Comparison of ENCODE assay signal across 8 mouse cellular contexts in genomic region chr8:122610612-122611277, GRCm38 (mm10). TPM values are rescaled to one million over a fixed set of nuclear protein-coding genes. Genes with fewer than 3 reads are reported as not detected.
DNase-seq lines count a peak whose midpoint lies in the region; ATAC-seq and TF ChIP-seq lines count a peak whose summit lies in the region.

No protein-coding gene starts in this region.

- peak overlapping the region; percentile 80 for H3K9ac ChIP-seq in hindbrain, embryonic 16.5 days (ENCODE audit: low read depth, low read length)
- peak overlapping the region; percentile 67 for H3K9ac ChIP-seq in midbrain, embryonic 12.5 days (replicated peaks)

- peak overlapping the region; percentile 79 for H3K4me2 ChIP-seq in hindbrain, embryonic 16.5 days (ENCODE audit: low read length)
- H3K4me2 ChIP-seq in midbrain, embryonic 12.5 days (replicated peaks): peak overlapping the region; percentile 88

- H3K9me3 ChIP-seq in hindbrain, embryonic 16.5 days (ENCODE audit: control insufficient read depth, low read length): no peaks in the 10 kb centered on the region
- H3K9me3 ChIP-seq in midbrain, embryonic 12.5 days: no peaks in the 10 kb centered on the region

- H3K27ac ChIP-seq in hindbrain, embryonic 16.5 days (ENCODE audit: low read depth, low read length): peak overlapping the region; percentile 77
- H3K27ac ChIP-seq in midbrain, embryonic 12.5 days (replicated peaks): peak overlapping the region; percentile 68

- WGBS in lung, adult 2 months: 3% methylated on average over 20 of the region's 20 CpGs
- under 1% methylated on average over 20 of the region's 20 CpGs for WGBS in hindbrain, embryonic 16.5 days
- 2% methylated on average over 20 of the region's 20 CpGs for WGBS in midbrain, embryonic 12.5 days

- peak overlapping the region; percentile 89 for H3K4me3 ChIP-seq in lung, adult 2 months (replicated peaks; ENCODE audit: extremely low read depth, low read depth, low read length)
- peak overlapping the region; percentile 80 for H3K4me3 ChIP-seq in hindbrain, embryonic 16.5 days (ENCODE audit: low read length)
- peak overlapping the region; percentile 74 for H3K4me3 ChIP-seq in midbrain, embryonic 12.5 days

- H3K36me3 ChIP-seq in hindbrain, embryonic 16.5 days (ENCODE audit: control insufficient read depth, insufficient read depth, low read length): 0 out of 2 replicates have a peak, but pooled peaks cover 2% of the 10 kb centered on the region
- H3K36me3 ChIP-seq in midbrain, embryonic 12.5 days: 0 out of 2 replicates have a peak, but pooled peaks cover 9% of the 10 kb centered on the region

- H3K27me3 ChIP-seq in hindbrain, embryonic 16.5 days (replicated peaks; ENCODE audit: control insufficient read depth, insufficient read depth, low read length): no peaks in the 10 kb centered on the region
- H3K27me3 ChIP-seq in midbrain, embryonic 12.5 days: no peaks in the 10 kb centered on the region

- peak; percentile 21 for DNase-seq in lung, adult 2 months
- no peak for DNase-seq in lung, postnatal 14 days
- no peak for DNase-seq in right cerebral cortex, postnatal 14 days
- no peak for DNase-seq in adrenal gland, postnatal 36 days
- no peak for DNase-seq in thymus, postnatal 10 days (ENCODE audit: low spot score in 2 of 2)

- TF ChIP-seq CTCF in lung, adult 2 months (IDR thresholded peaks at IDR 0.05; ENCODE audit: insufficient read depth, low read length): no peak

- no peak for TF ChIP-seq POLR2A in lung, adult 2 months (IDR thresholded peaks at IDR 0.05; ENCODE audit: borderline replicate concordance, extremely low read depth, low read depth, low read length)

- peak; percentile 31 for ATAC-seq in common myeloid progenitor, adult 5-6 weeks (replicated peaks; ENCODE audit: low read depth, poor library complexity, severe bottlenecking)
- ATAC-seq in hindbrain, embryonic 16.5 days: no peak
- ATAC-seq in midbrain, embryonic 12.5 days (ENCODE audit: low FRiP score, low read depth): 0 out of 2 replicates have a peak, but pooled peaks have one; percentile 3

- H3K4me1 ChIP-seq in lung, adult 2 months (ENCODE audit: control insufficient read depth, insufficient read depth, low read length): peaks cover 12% of the 10 kb centered on the region
- H3K4me1 ChIP-seq in hindbrain, embryonic 16.5 days (ENCODE audit: control insufficient read depth, insufficient read depth, low read depth, low read length): peaks cover 16% of the 10 kb centered on the region
- H3K4me1 ChIP-seq in midbrain, embryonic 12.5 days: peaks cover 18% of the 10 kb centered on the region

RNA-seq across cellular contexts. Expression of gene Galns, which starts 0.5 kb away (rescaled TPM):
- 13.8 and 14.9 TPM in 2 replicates for polyA plus RNA-seq in lung, adult 2 months (2012; rRNA removed)
- total RNA-seq in common myeloid progenitor, adult 5-6 weeks (2017): 12.8 and 13.2 TPM in 2 replicates
- polyA plus RNA-seq in hindbrain, embryonic 16.5 days (2015; fragmentation: Nextera tagmentation; extraction: Ambion mirVana): 8.7 TPM in 2 replicates
- 4.9 and 5.7 TPM in 2 replicates for polyA plus RNA-seq in midbrain, embryonic 12.5 days (2016; fragmentation: Nextera tagmentation; extraction: Ambion mirVana)
- 1 to 10 TPM; 6.0 to 6.8 TPM for total RNA-seq in adrenal gland, postnatal 36 days (2021)

RNA-seq across cellular contexts. Expression of gene Trappc2l, which starts 0.7 kb away (rescaled TPM):
- polyA plus RNA-seq in lung, adult 2 months (2012; rRNA removed): 122 and 162 TPM in 2 replicates
- 12.8 TPM in 2 replicates for total RNA-seq in common myeloid progenitor, adult 5-6 weeks (2017)
- polyA plus RNA-seq in hindbrain, embryonic 16.5 days (2015; fragmentation: Nextera tagmentation; extraction: Ambion mirVana): 109 and 110 TPM in 2 replicates
- 50.4 and 57.5 TPM in 2 replicates for polyA plus RNA-seq in midbrain, embryonic 12.5 days (2016; fragmentation: Nextera tagmentation; extraction: Ambion mirVana)
- total RNA-seq in adrenal gland, postnatal 36 days (2021): 10 to 100 TPM; 49.9 to 64.4 TPM

RNA-seq across cellular contexts. Expression of gene Pabpn1l, which starts 11.8 kb away (rescaled TPM):
- polyA plus RNA-seq in lung, adult 2 months (2012; rRNA removed): not detected in 2 replicates
- total RNA-seq in common myeloid progenitor, adult 5-6 weeks (2017): not detected in 2 replicates
- polyA plus RNA-seq in hindbrain, embryonic 16.5 days (2015; fragmentation: Nextera tagmentation; extraction: Ambion mirVana): not detected in 2 replicates
- polyA plus RNA-seq in midbrain, embryonic 12.5 days (2016; fragmentation: Nextera tagmentation; extraction: Ambion mirVana): not detected in 2 replicates
- total RNA-seq in adrenal gland, postnatal 36 days (2021): not detected

RNA-seq across cellular contexts. Expression of gene Aprt, which starts 34.0 kb away (rescaled TPM):
- polyA plus RNA-seq in lung, adult 2 months (2012; rRNA removed): 108 and 109 TPM in 2 replicates
- 72.1 and 79.3 TPM in 2 replicates for total RNA-seq in common myeloid progenitor, adult 5-6 weeks (2017)
- 202 and 203 TPM in 2 replicates for polyA plus RNA-seq in hindbrain, embryonic 16.5 days (2015; fragmentation: Nextera tagmentation; extraction: Ambion mirVana)
- 157 and 160 TPM in 2 replicates for polyA plus RNA-seq in midbrain, embryonic 12.5 days (2016; fragmentation: Nextera tagmentation; extraction: Ambion mirVana)
- total RNA-seq in adrenal gland, postnatal 36 days (2021): 10 to 100 TPM; 72.4 to 87.2 TPM

RNA-seq across cellular contexts. Expression of gene Cdt1, which starts 42.9 kb away (rescaled TPM):
- 11.7 and 12.2 TPM in 2 replicates for polyA plus RNA-seq in lung, adult 2 months (2012; rRNA removed)
- 38.7 and 53.3 TPM in 2 replicates for total RNA-seq in common myeloid progenitor, adult 5-6 weeks (2017)
- polyA plus RNA-seq in hindbrain, embryonic 16.5 days (2015; fragmentation: Nextera tagmentation; extraction: Ambion mirVana): 8.0 and 11.4 TPM in 2 replicates
- 30.0 and 34.7 TPM in 2 replicates for polyA plus RNA-seq in midbrain, embryonic 12.5 days (2016; fragmentation: Nextera tagmentation; extraction: Ambion mirVana)
- total RNA-seq in adrenal gland, postnatal 36 days (2021): 1 to 10 TPM; 8.7 to 9.1 TPM
